Mouse (Mus musculus): ENCODE measurements around the gene Gna14. TPM values are rescaled to one million over a fixed set of nuclear protein-coding genes. Genes with fewer than 3 reads are reported as not detected.

Gene Gna14
- polyA plus RNA-seq, 1 experiment from 2014 or later = 23.8 TPM

GRCm38 (mm10) chr19:16625610-16626395 is 190.2 kb downstream of the Gna14 start:
- H3K27me3 ChIP-seq (replicated peaks; ENCODE audit: control insufficient read depth, insufficient read depth, low read length) = no peaks in the 10 kb centered on the region
- H3K9me3 ChIP-seq (ENCODE audit: control insufficient read depth, low read length) = no peaks in the 10 kb centered on the region
- DNase-seq (ENCODE audit: low spot score) = no peak
- ATAC-seq (replicated peaks; ENCODE audit: low FRiP score, low TSS enrichment, low read depth) = peak; percentile 36; the same call in 1 of the 2 replicates
- H3K36me3 ChIP-seq (ENCODE audit: control insufficient read depth, insufficient read depth, low read length) = no peaks in the 10 kb centered on the region
- no peaks in the 10 kb centered on the region for H3K4me1 ChIP-seq (replicated peaks; ENCODE audit: control insufficient read depth, insufficient read depth, low read length)
- no peak overlapping the region for H3K9ac ChIP-seq (ENCODE audit: low read length)
- H3K4me3 ChIP-seq (ENCODE audit: low read depth, low read length) = no peak overlapping the region
- WGBS = 31% methylated on average over 14 of the region's 14 CpGs
- H3K4me2 ChIP-seq (ENCODE audit: low read length) = no peak overlapping the region
- H3K27ac ChIP-seq (ENCODE audit: low read depth) = no peak overlapping the region

All from intestine, embryonic 14.5 days (tissue).